Mouse (Mus musculus) midbrain, embryonic 10.5 days (tissue): ENCODE results near the gene Gm28035. TPM values are rescaled to one million over a fixed set of nuclear protein-coding genes. Genes with fewer than 3 reads are reported as not detected.

Experiments
- DNase-seq: peaks from one replicate; pipeline ENCODE4 v3.0.0-alpha.2; 2017; ENCODE audit warnings: low spot score
- H3K27ac ChIP-seq: fragments of 300-500 bp; sonication (generic); replicated peaks from 2 replicates; pipeline ENCODE4 v1.5.1; 2016; ENCODE audit warnings: mild to moderate bottlenecking
- H3K27me3 ChIP-seq: fragments of 300-500 bp; sonication (generic); 2 replicates; pipeline ENCODE4 v1.6.1; 2016; ENCODE audit warnings: low read depth, mild to moderate bottlenecking; ENCODE audit not compliant: poor library complexity, severe bottlenecking
- H3K36me3 ChIP-seq: fragments of 300-500 bp; sonication (generic); 2 replicates; pipeline ENCODE4 v1.6.1; 2016; ENCODE audit warnings: mild to moderate bottlenecking, moderate library complexity
- H3K4me1 ChIP-seq: fragments of 300-500 bp; sonication (generic); 2 replicates; pipeline ENCODE4 v1.6.1; 2016
- H3K4me3 ChIP-seq: fragments of 300-500 bp; sonication (generic); 2 replicates; pipeline ENCODE4 v1.5.1; 2016; ENCODE audit warnings: mild to moderate bottlenecking, moderate library complexity
- H3K9me3 ChIP-seq: fragments of 300-500 bp; sonication (generic); replicated peaks from 2 replicates; pipeline ENCODE4 v1.6.1; 2016; ENCODE audit warnings: mild to moderate bottlenecking
- WGBS: fragments of 180-500 bp; shearing (Covaris S2); methylation state at CpG from one replicate; pipeline ENCODE4 v1.1.7; 2016; 5-methylcytosine and 5-hydroxymethylcytosine counted together
- polyA plus RNA-seq: library from polyadenylated mRNA; unstranded; fragments of >200 nt; fragmentation: Nextera tagmentation; extraction: Ambion mirVana; gene quantifications from 2 replicates; pipeline ENCODE4 v1.2.1, GENCODE M21; 2016

Gm28035 gene
- polyA plus RNA-seq, 1 experiment from 2014 or later, result 0.10 TPM

DNA sequence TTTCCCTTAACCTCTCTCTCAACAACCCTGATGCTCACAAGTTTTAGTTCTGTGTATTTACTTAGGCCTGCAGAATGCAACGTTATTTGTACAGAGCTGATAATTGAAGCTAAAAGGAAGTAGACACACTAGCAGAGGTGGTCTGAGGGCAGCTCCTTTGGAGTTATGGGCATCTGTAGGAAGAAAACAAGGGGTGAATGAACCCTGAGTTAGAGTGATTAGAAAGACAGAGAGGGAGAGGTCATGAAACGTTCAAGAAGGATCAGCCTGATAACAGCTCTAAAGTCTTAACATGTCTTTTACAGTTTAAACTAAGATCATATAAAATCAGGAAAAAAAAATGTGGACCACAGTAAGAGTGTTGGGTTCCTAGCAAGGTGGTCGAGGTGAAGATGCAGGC is 69.0 kb downstream of the Gm28035 start:
- Histone ChIP-seq H3K9me3 (no peaks in the 10 kb centered on the region), H3K4me3 (no peak overlapping the region), H3K36me3 (peaks cover 99% of the 10 kb centered on the region), H3K27me3 (no peaks in the 10 kb centered on the region), H3K27ac (no peak overlapping the region), H3K4me1 (no peaks in the 10 kb centered on the region)
- no peak for DNase-seq
- 92% methylated on average over 3 of the region's 3 CpGs for WGBS

GRCm38 (mm10) chr2:30311481-30311880 is 71.1 kb downstream of the Gm28035 start:
- DNase-seq, result no peak
- Histone ChIP-seq H3K27ac (no peak overlapping the region), H3K9me3 (no peaks in the 10 kb centered on the region), H3K4me3 (no peak overlapping the region), H3K36me3 (peaks cover 99% of the 10 kb centered on the region), H3K27me3 (no peaks in the 10 kb centered on the region), H3K4me1 (no peaks in the 10 kb centered on the region)
- WGBS, result 93% methylated on average over 2 of the region's 2 CpGs

- Histone ChIP-seq H3K9me3 (no peaks in the 10 kb centered on the region), H3K4me3 (no peak overlapping the region), H3K36me3 (peaks cover 98% of the 10 kb centered on the region), H3K4me1 (no peaks in the 10 kb centered on the region), H3K27ac (no peak overlapping the region), H3K27me3 (no peaks in the 10 kb centered on the region)
- WGBS, result 92% methylated on average over 4 of the region's 4 CpGs
- DNase-seq, result no peak
Measured at GRCm38 (mm10) chr2:30316136-30316535, 75.8 kb downstream of the Gm28035 start.

- no peak overlapping the region for H3K27ac ChIP-seq
- no peak for DNase-seq
- peaks cover 99% of the 10 kb centered on the region for H3K36me3 ChIP-seq
- no peaks in the 10 kb centered on the region for H3K9me3 ChIP-seq
- no peak overlapping the region for H3K4me3 ChIP-seq
- no peaks in the 10 kb centered on the region for H3K4me1 ChIP-seq
- WGBS, result 91% methylated on average over 5 of the region's 5 CpGs
- no peaks in the 10 kb centered on the region for H3K27me3 ChIP-seq
Measured at GRCm38 (mm10) chr2:30316955-30317354, 76.6 kb downstream of the Gm28035 start.

- Histone ChIP-seq H3K4me1 (no peaks in the 10 kb centered on the region), H3K4me3 (no peak overlapping the region), H3K27me3 (no peaks in the 10 kb centered on the region), H3K9me3 (no peaks in the 10 kb centered on the region), H3K27ac (no peak overlapping the region), H3K36me3 (peaks cover 99% of the 10 kb centered on the region)
- no peak for DNase-seq
- 90% methylated on average over 4 of the region's 4 CpGs for WGBS
Measured at GRCm38 (mm10) chr2:30319260-30319659, 78.9 kb downstream of the Gm28035 start.

GRCm38 (mm10) chr2:30323111-30323510 is 82.7 kb downstream of the Gm28035 start:
- no peaks in the 10 kb centered on the region for H3K4me1 ChIP-seq
- no peaks in the 10 kb centered on the region for H3K9me3 ChIP-seq
- no peak overlapping the region for H3K4me3 ChIP-seq
- no peak overlapping the region for H3K27ac ChIP-seq
- no peak for DNase-seq
- peaks cover 99% of the 10 kb centered on the region for H3K36me3 ChIP-seq
- H3K27me3 ChIP-seq, result no peaks in the 10 kb centered on the region
- WGBS, result 90% methylated on average over 7 of the region's 7 CpGs

DNA sequence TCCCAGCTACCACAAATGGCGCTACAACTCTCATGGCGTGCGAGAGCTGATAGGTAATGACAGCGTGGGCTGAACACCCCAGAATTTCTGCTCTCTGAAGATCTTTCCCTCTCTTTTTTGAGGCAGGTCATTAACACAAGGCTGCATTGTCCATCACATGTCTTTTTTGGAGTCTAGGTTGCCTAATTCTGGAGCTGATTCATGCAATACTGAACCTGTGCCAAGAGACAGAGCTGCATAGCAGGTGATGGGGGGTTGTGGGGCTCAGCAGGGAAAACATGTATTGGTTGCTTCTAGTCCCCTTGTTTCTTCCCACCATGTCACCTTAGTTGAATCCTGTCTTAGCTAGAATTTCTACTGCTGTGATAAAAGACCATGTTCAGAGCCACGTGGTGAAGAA is 84.9 kb downstream of the Gm28035 start:
- peaks cover 100% of the 10 kb centered on the region for H3K36me3 ChIP-seq
- 93% methylated on average over 5 of the region's 5 CpGs for WGBS
- no peaks in the 10 kb centered on the region for H3K4me1 ChIP-seq
- no peaks in the 10 kb centered on the region for H3K9me3 ChIP-seq
- H3K27ac ChIP-seq, result no peak overlapping the region
- no peak for DNase-seq
- no peak overlapping the region for H3K4me3 ChIP-seq
- H3K27me3 ChIP-seq, result no peaks in the 10 kb centered on the region

GRCm38 (mm10) chr2:30327276-30327675 is 86.9 kb downstream of the Gm28035 start:
- Histone ChIP-seq H3K36me3 (peaks cover 100% of the 10 kb centered on the region), H3K27ac (no peak overlapping the region), H3K9me3 (no peaks in the 10 kb centered on the region), H3K27me3 (no peaks in the 10 kb centered on the region), H3K4me3 (no peak overlapping the region), H3K4me1 (no peaks in the 10 kb centered on the region)
- no peak for DNase-seq
- WGBS, result 95% methylated on average over 7 of the region's 7 CpGs

- H3K27ac ChIP-seq, result no peak overlapping the region
- no peaks in the 10 kb centered on the region for H3K9me3 ChIP-seq
- H3K36me3 ChIP-seq, result peaks cover 100% of the 10 kb centered on the region
- no peak for DNase-seq
- WGBS, result 86% methylated on average over 3 of the region's 3 CpGs
- H3K27me3 ChIP-seq, result no peaks in the 10 kb centered on the region
- H3K4me1 ChIP-seq, result no peaks in the 10 kb centered on the region
- no peak overlapping the region for H3K4me3 ChIP-seq
Measured at GRCm38 (mm10) chr2:30328791-30329190, 88.4 kb downstream of the Gm28035 start.

Other genes starting within 250 kb of the Gm28035 start
- gene Wdr34, start 191.7 kb upstream of the Gm28035 start, polyA plus RNA-seq, result 26.6 and 30.5 TPM in 2 replicates
- gene Set, start 183.2 kb upstream of the Gm28035 start, polyA plus RNA-seq, result 777 and 858 TPM in 2 replicates
- 12.1 and 13.5 TPM in 2 replicates for gene Pkn3, start 162.9 kb upstream of the Gm28035 start, polyA plus RNA-seq
- 36.8 and 41.9 TPM in 2 replicates for gene Zdhhc12, start 146.9 kb upstream of the Gm28035 start, polyA plus RNA-seq
- 6.0 and 8.3 TPM in 2 replicates for gene Zer1, start 116.0 kb upstream of the Gm28035 start, polyA plus RNA-seq
- 6.0 and 6.3 TPM in 2 replicates for gene Tbc1d13, start 106.8 kb upstream of the Gm28035 start, polyA plus RNA-seq
- 16.9 and 18.6 TPM in 2 replicates for gene Endog, start 69.1 kb upstream of the Gm28035 start, polyA plus RNA-seq
- gene Spout1, start 62.1 kb upstream of the Gm28035 start, polyA plus RNA-seq, result 88.5 and 89.0 TPM in 2 replicates
- 8.3 and 10.6 TPM in 2 replicates for gene Kyat1, start 34.7 kb upstream of the Gm28035 start, polyA plus RNA-seq
- gene Lrrc8a, start 2.9 kb upstream of the Gm28035 start, polyA plus RNA-seq, result 40.8 and 43.7 TPM in 2 replicates
- gene Phyhd1, start 25.6 kb downstream of the Gm28035 start, polyA plus RNA-seq, result 2.7 and 4.7 TPM in 2 replicates
- not detected in 2 replicates for gene Gm28038, start 40.5 kb downstream of the Gm28035 start, polyA plus RNA-seq
- gene Dolk, start 45.8 kb downstream of the Gm28035 start, polyA plus RNA-seq, result 27.3 and 29.4 TPM in 2 replicates
- 55.4 and 57.7 TPM in 2 replicates for gene Nup188, start 45.8 kb downstream of the Gm28035 start, polyA plus RNA-seq
- gene Sh3glb2, start 118.8 kb downstream of the Gm28035 start, polyA plus RNA-seq, result 70.7 and 84.7 TPM in 2 replicates
- gene Miga2, start 123.7 kb downstream of the Gm28035 start, polyA plus RNA-seq, result 27.8 and 29.6 TPM in 2 replicates
- gene Dolpp1, start 151.7 kb downstream of the Gm28035 start, polyA plus RNA-seq, result 53.2 and 62.7 TPM in 2 replicates
- 22.5 and 23.7 TPM in 2 replicates for gene Crat, start 175.2 kb downstream of the Gm28035 start, polyA plus RNA-seq
- 151 and 152 TPM in 2 replicates for gene Ptpa, start 175.5 kb downstream of the Gm28035 start, polyA plus RNA-seq
- 2.0 and 2.3 TPM in 2 replicates for gene Ier5l, start 233.7 kb downstream of the Gm28035 start, polyA plus RNA-seq